Mouse (Mus musculus) CH12.LX (cell line): ENCODE results near the gene Ltb. TPM values are rescaled to one million over a fixed set of nuclear protein-coding genes. Genes with fewer than 3 reads are reported as not detected.

ENCODE experiments used
- DNase-seq: peaks from one replicate; pipeline ENCODE4 v3.0.0-alpha.2; 2013; ENCODE audit errors: extremely low read depth
- H3K27ac ChIP-seq: 2 replicates; pipeline ENCODE4 v1.5.1; 2012; ENCODE audit warnings: low read depth, mild to moderate bottlenecking, control low read depth, moderate library complexity; ENCODE audit not compliant: insufficient read depth
- H3K27me3 ChIP-seq: replicated peaks from 2 replicates; pipeline ENCODE3; 2012; ENCODE audit warnings: inconsistent platforms
- H3K36me3 ChIP-seq, 2 experiments: replicated peaks in 1 of 2; 2 replicates each; pipeline versions ENCODE3 to v1.6.1; 2012; ENCODE audit warnings: inconsistent platforms in 1 of 2, low read length in 1 of 2, mild to moderate bottlenecking in 1 of 2, mixed read lengths in 1 of 2, moderate library complexity in 1 of 2; ENCODE audit not compliant: control insufficient read depth in 1 of 2, insufficient read depth in 1 of 2
- H3K4me1 ChIP-seq, 2 experiments: 2 replicates each; pipeline ENCODE4 v1.6.1; 2012; ENCODE audit warnings: inconsistent platforms in 1 of 2, moderate library complexity in 1 of 2; ENCODE audit not compliant: insufficient read depth in 2 of 2, control insufficient read depth in 1 of 2
- H3K4me2 ChIP-seq: 2 replicates; pipeline ENCODE4 v1.6.1; 2012; ENCODE audit warnings: low read depth, mild to moderate bottlenecking, control low read depth; ENCODE audit not compliant: poor library complexity, insufficient read depth, severe bottlenecking
- H3K4me3 ChIP-seq, 3 experiments: fragments of 150-350 bp in 1 of 3; sonication (generic) in 1 of 3; replicated peaks in 1 of 3; 2 replicates each; pipeline versions ENCODE3 to v1.5.1; 2011 to 2012; ENCODE audit warnings: low read depth in 2 of 3, low read length in 2 of 3, mild to moderate bottlenecking in 2 of 3, moderate library complexity in 2 of 3, control low read depth in 1 of 3, improper control_type of control experiment in 1 of 3, inconsistent platforms in 1 of 3, mixed read lengths in 1 of 3; ENCODE audit not compliant: poor library complexity in 1 of 3
- H3K79me2 ChIP-seq: replicated peaks from 2 replicates; pipeline ENCODE4 v1.6.1; 2012; ENCODE audit warnings: mild to moderate bottlenecking, moderate library complexity; ENCODE audit not compliant: control insufficient read depth, poor library complexity, insufficient read depth, severe bottlenecking; ENCODE audit errors: extremely low read depth
- H3K9ac ChIP-seq: 2 replicates; pipeline ENCODE4 v1.6.1; 2012; ENCODE audit warnings: low read depth, mild to moderate bottlenecking, control low read depth, moderate library complexity; ENCODE audit not compliant: insufficient read depth
- H3K9me3 ChIP-seq: replicated peaks from 2 replicates; pipeline ENCODE3; 2012; ENCODE audit warnings: low read length, inconsistent platforms, mixed read lengths
- BHLHE40 ChIP-seq: IDR thresholded peaks from 2 replicates; pipeline ENCODE4 v1.6.1; 2011; ENCODE audit warnings: mild to moderate bottlenecking, low read depth, low read length, improper control_type of control experiment
- CTCF ChIP-seq, 2 experiments: IDR thresholded peaks in 1 of 2; conservative IDR thresholded peaks in 1 of 2; 2 replicates each; pipeline ENCODE4 v1.5.1; 2011 to 2012; ENCODE audit warnings: low read depth in 2 of 2, low read length in 2 of 2, improper control_type of control experiment in 1 of 2, inconsistent platforms in 1 of 2, mild to moderate bottlenecking in 1 of 2, moderate library complexity in 1 of 2
- ELF1 ChIP-seq: IDR thresholded peaks from 2 replicates; pipeline ENCODE4 v1.6.1; 2014; ENCODE audit warnings: low read depth, mild to moderate bottlenecking, inconsistent platforms, low read length, improper control_type of control experiment
- EP300 ChIP-seq: IDR thresholded peaks from 2 replicates; pipeline ENCODE4 v1.6.1; 2011; ENCODE audit warnings: low read length, improper control_type of control experiment
- ETS1 ChIP-seq: conservative IDR thresholded peaks from 2 replicates; pipeline ENCODE4 v1.6.1; 2012; ENCODE audit warnings: low read depth, mild to moderate bottlenecking, inconsistent platforms, low read length, improper control_type of control experiment, moderate library complexity
- HCFC1 ChIP-seq: IDR thresholded peaks from 2 replicates; pipeline ENCODE4 v1.6.1; 2012; ENCODE audit warnings: low read depth, mild to moderate bottlenecking, inconsistent platforms, low read length, improper control_type of control experiment
- IRF4 ChIP-seq: IDR thresholded peaks from 2 replicates; pipeline ENCODE4 v1.6.1; 2014; ENCODE audit warnings: low read depth, mild to moderate bottlenecking, inconsistent platforms, low read length, improper control_type of control experiment
- JUN ChIP-seq: IDR thresholded peaks from 2 replicates; pipeline ENCODE4 v1.6.1; 2011; ENCODE audit warnings: low read depth, mild to moderate bottlenecking, low read length, improper control_type of control experiment, moderate library complexity; ENCODE audit not compliant: insufficient read depth
- JUND ChIP-seq: conservative IDR thresholded peaks from 2 replicates; pipeline ENCODE4 v1.6.1; 2011; ENCODE audit warnings: low read depth, low read length, improper control_type of control experiment
- MEF2A ChIP-seq: IDR thresholded peaks from 2 replicates; pipeline ENCODE4 v1.6.1; 2014; ENCODE audit warnings: low read depth, mild to moderate bottlenecking, inconsistent platforms, low read length, improper control_type of control experiment, borderline replicate concordance
- NELFE ChIP-seq: IDR thresholded peaks from 2 replicates; pipeline ENCODE4 v1.6.1; 2011; ENCODE audit warnings: low read depth, low read length, improper control_type of control experiment
- NRF1 ChIP-seq: IDR thresholded peaks from 2 replicates; pipeline ENCODE4 v1.6.1; 2014; ENCODE audit warnings: low read depth, mild to moderate bottlenecking, inconsistent platforms, low read length, improper control_type of control experiment, moderate library complexity
- POLR2A ChIP-seq: IDR thresholded peaks from 2 replicates; pipeline ENCODE4 v1.6.1; 2011; ENCODE audit warnings: low read depth, mild to moderate bottlenecking, improper control_type of control experiment, low read length
- SMC3 ChIP-seq: IDR thresholded peaks from 2 replicates; pipeline ENCODE4 v1.6.1; 2011; ENCODE audit warnings: low read depth, low read length, improper control_type of control experiment
- TBP ChIP-seq: conservative IDR thresholded peaks from 2 replicates; pipeline ENCODE4 v1.6.1; 2011; ENCODE audit warnings: low read depth, low read length, improper control_type of control experiment
- UBTF ChIP-seq: IDR thresholded peaks from 2 replicates; pipeline ENCODE4 v1.6.1; 2012; ENCODE audit warnings: low read depth, mild to moderate bottlenecking, inconsistent platforms, low read length, improper control_type of control experiment, moderate library complexity
- USF1 ChIP-seq: IDR thresholded peaks from 2 replicates; pipeline ENCODE4 v1.6.1; 2014; ENCODE audit warnings: low read depth, mild to moderate bottlenecking, inconsistent platforms, low read length, improper control_type of control experiment
- ZC3H11A ChIP-seq: IDR thresholded peaks from 2 replicates; pipeline ENCODE4 v1.6.1; 2012; ENCODE audit warnings: low read depth, mild to moderate bottlenecking, inconsistent platforms, low read length, improper control_type of control experiment
- ZMIZ1 ChIP-seq: IDR thresholded peaks from 2 replicates; pipeline ENCODE4 v1.6.1; 2012; ENCODE audit warnings: low read depth, mild to moderate bottlenecking, inconsistent platforms, low read length, improper control_type of control experiment
- dilution Hi-C: fragments of 300-500 bp; cut with MboI; formaldehyde crosslinking; loops from 2 replicates; pipeline ENCODE4 v1.14.3; 2020; ENCODE audit warnings: low sequenced_read_pairs; ENCODE audit not compliant: extremely low pct_unique_long_range_greater_than_20kb, extremely low pct_ligation_motif_present
- in situ Hi-C: fragments of 300-500 bp; cut with MboI; formaldehyde crosslinking; loops from 3 replicates; pipeline ENCODE4 v1.14.3; 2019; ENCODE audit warnings: low sequenced_read_pairs, low pct_ligation_motif_present, low pct_unique_long_range_greater_than_20kb, mixed read lengths
- polyA plus RNA-seq: library from polyadenylated mRNA; unstranded; fragments of >175 nt; gene quantifications from 2 replicates; pipeline ENCODE4 v1.2.1, GENCODE M21; 2012; ENCODE audit warnings: low read depth; ENCODE audit not compliant: insufficient read length
- total RNA-seq, 2 experiments: library from RNA; depleted of rRNA; stranded (reverse); fragments of 300-350 nt in 1 of 2; fragments of >200 nt in 1 of 2; gene quantifications; 2 replicates each; pipeline ENCODE4 v1.2.3; 2012 to 2014

Gene Ltb
- total and polyA plus RNA-seq, 3 experiments = 150 to 263 (median 234) TPM

DNA sequence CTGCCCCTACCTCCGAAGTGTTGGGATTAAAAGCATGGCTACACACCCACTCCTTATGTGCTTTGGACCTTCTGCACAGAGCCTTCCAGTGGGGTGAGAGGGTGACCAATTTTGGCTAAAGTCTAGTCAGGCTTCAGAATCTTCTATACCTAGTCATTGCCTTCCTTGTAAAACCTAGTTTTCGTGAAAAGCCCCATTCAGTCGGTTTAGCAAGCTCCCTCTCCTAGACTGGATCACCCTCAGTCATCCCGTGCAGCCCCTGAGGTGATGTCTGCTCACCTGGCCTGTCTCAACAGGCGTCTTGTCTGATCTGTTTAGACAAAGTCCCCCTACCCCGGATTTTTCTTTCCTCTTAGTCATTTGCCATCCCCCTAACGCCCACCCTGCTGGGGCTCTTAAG lies 3.8 kb downstream of the Ltb start:
- no peak for DNase-seq
- no peak overlapping the region for H3K4me2 ChIP-seq
- H3K27me3 ChIP-seq = no peaks in the 10 kb centered on the region
- H3K79me2 ChIP-seq = peaks cover 28% of the 10 kb centered on the region
- dilution Hi-C loops = no loop called here
- no peak for TF ChIP-seq ELF1
- no peak for TF ChIP-seq JUN
- TF ChIP-seq USF1 = no peak
- no peak for TF ChIP-seq CTCF (conservative IDR thresholded peaks at IDR 0.05 in 1 of 2, IDR thresholded peaks at IDR 0.05 in 1 of 2; ENCODE audit: low read depth in 2 of 2, low read length in 2 of 2)
- no peak for TF ChIP-seq JUND
- TF ChIP-seq ZC3H11A = no peak
- TF ChIP-seq TBP = no peak
- no peak for TF ChIP-seq NRF1
- no peak for TF ChIP-seq IRF4
- TF ChIP-seq UBTF = no peak
- no peak for TF ChIP-seq MEF2A
- TF ChIP-seq SMC3 = no peak
- TF ChIP-seq ETS1 = no peak
- no peak for TF ChIP-seq ZMIZ1
- no peak for TF ChIP-seq POLR2A
- no peak for TF ChIP-seq HCFC1
- TF ChIP-seq BHLHE40 = no peak
- no peak for TF ChIP-seq EP300
- no peak for TF ChIP-seq NELFE
- H3K9ac ChIP-seq = no peak overlapping the region
- in situ Hi-C loops = no loop called here
- H3K36me3 ChIP-seq = peaks cover 3 to 15% of the 10 kb centered on the region in 2 experiments
- peak overlapping the region; percentile 73 for H3K27ac ChIP-seq
- no peak overlapping the region for H3K4me3 ChIP-seq
- H3K4me1 ChIP-seq = peaks cover 18 to 43% of the 10 kb centered on the region in 2 experiments
- H3K9me3 ChIP-seq = no peaks in the 10 kb centered on the region

GRCm38 (mm10) chr17:35198946-35199345 lies 4.7 kb downstream of the Ltb start:
- Histone ChIP-seq H3K36me3 (peaks cover 3 to 15% of the 10 kb centered on the region in 2 experiments), H3K4me2 (peak overlapping the region; percentile 95), H3K9ac (no peak overlapping the region), H3K79me2 (peaks cover 28% of the 10 kb centered on the region), H3K27me3 (no peaks in the 10 kb centered on the region), H3K27ac (peak overlapping the region; percentile 18; the same call in 1 of the 2 replicates), H3K9me3 (no peaks in the 10 kb centered on the region), H3K4me1 (peaks cover 11 to 43% of the 10 kb centered on the region in 2 experiments), H3K4me3 (peak overlapping the region in 1 of 3 experiments; percentile 73)
- dilution Hi-C loops = no loop called here
- TF ChIP-seq POLR2A (peak; percentile 47; the same call in 1 of the 2 replicates), ZMIZ1 (no peak)
- DNase-seq = no peak
- in situ Hi-C loops = no loop called here
